In the genomic region with DNA sequence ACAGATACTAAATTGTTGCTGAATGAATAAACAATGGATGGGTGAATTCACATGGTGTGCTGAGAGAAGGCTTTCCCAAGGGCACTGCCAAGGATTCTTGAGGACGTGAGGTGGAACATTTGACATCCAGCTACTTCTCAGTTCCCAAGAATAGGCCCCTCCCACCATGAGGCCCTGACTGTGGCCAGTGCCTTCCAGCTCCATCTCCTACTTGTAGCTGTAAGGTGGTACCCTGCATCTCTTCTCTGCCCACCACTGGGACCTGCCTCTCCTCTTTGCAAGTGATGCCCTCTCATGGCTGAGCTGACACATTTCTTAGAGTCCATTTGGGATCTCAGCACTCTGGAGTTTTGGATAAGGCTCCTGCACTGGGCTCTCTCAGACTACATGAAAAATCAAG, we compare ENCODE assay signal across 29 mouse cellular contexts. TPM values are rescaled to one million over a fixed set of nuclear protein-coding genes. Genes with fewer than 3 reads are reported as not detected.
"Had no signal": no experiment of that assay in that cellular context is flagged by ENCODE, and none has a peak within 500 bp of the region (broad histone marks: within the 10 kb centered on the region; RNA-seq: fewer than 3 reads in every experiment).

No protein-coding gene starts in this region.

- H3K4me1 ChIP-seq: midbrain, embryonic 12.5 days; midbrain, embryonic 15.5 days; neural tube, embryonic 12.5 days had no signal

- H3K9ac ChIP-seq: limb, embryonic 12.5 days; limb, embryonic 15.5 days; liver, embryonic 14.5 days; liver, postnatal 0 days; lung, embryonic 14.5 days; midbrain, embryonic 12.5 days; midbrain, embryonic 15.5 days; neural tube, embryonic 12.5 days; neural tube, embryonic 15.5 days; stomach, embryonic 15.5 days had no signal

- H3K9me3 ChIP-seq: limb, embryonic 12.5 days; limb, embryonic 15.5 days; midbrain, embryonic 12.5 days; midbrain, embryonic 15.5 days; neural tube, embryonic 12.5 days; neural tube, embryonic 15.5 days; stomach, embryonic 15.5 days had no signal

- H3K27ac ChIP-seq: limb, embryonic 12.5 days; limb, embryonic 15.5 days; liver, embryonic 14.5 days; macrophage; midbrain, embryonic 12.5 days; midbrain, embryonic 15.5 days; neural tube, embryonic 12.5 days; neural tube, embryonic 15.5 days; stomach, embryonic 15.5 days had no signal

- DNase-seq: kidney, postnatal 14 days; kidney, postnatal 4 days; layer of hippocampus, adult 9-11 months; layer of hippocampus, postnatal 36 days; left cerebral cortex, postnatal 4 days; liver, postnatal 0 days; lung, embryonic 14.5 days; right cerebral cortex, adult 18-20 months; right cerebral cortex, postnatal 25 days; spleen, adult 18-20 months; thymus, adult 2 months; thymus, postnatal 14 days; thymus, postnatal 4 days had no signal

- H3K36me3 ChIP-seq: limb, embryonic 12.5 days; limb, embryonic 15.5 days; midbrain, embryonic 12.5 days; midbrain, embryonic 15.5 days; neural tube, embryonic 12.5 days; neural tube, embryonic 15.5 days; stomach, embryonic 15.5 days had no signal

- H3K4me3 ChIP-seq: limb, embryonic 12.5 days; limb, embryonic 15.5 days; midbrain, embryonic 12.5 days; midbrain, embryonic 15.5 days; neural tube, embryonic 12.5 days; neural tube, embryonic 15.5 days; stomach, embryonic 15.5 days had no signal

- ATAC-seq: liver, postnatal 0 days; lung, postnatal 0 days; midbrain, embryonic 15.5 days had no signal

- H3K27me3 ChIP-seq: limb, embryonic 12.5 days; limb, embryonic 15.5 days; midbrain, embryonic 12.5 days; midbrain, embryonic 15.5 days; neural tube, embryonic 12.5 days; neural tube, embryonic 15.5 days; stomach, embryonic 15.5 days had no signal

- H3K4me2 ChIP-seq: limb, embryonic 12.5 days; limb, embryonic 15.5 days; liver, embryonic 11.5 days; lung, embryonic 14.5 days; midbrain, embryonic 12.5 days; midbrain, embryonic 15.5 days; neural tube, embryonic 12.5 days; neural tube, embryonic 15.5 days; stomach, embryonic 15.5 days had no signal

RNA-seq across cellular contexts. Expression of a gene that starts 56.3 kb away (rescaled TPM):
- total RNA-seq: layer of hippocampus, adult 18-20 months; layer of hippocampus, postnatal 36 days; left cerebral cortex, adult 8-10 months; left cerebral cortex, postnatal 14 days; left cerebral cortex, postnatal 4 days; megakaryocyte, adult 5-6 weeks had no signal
- polyA plus RNA-seq: kidney, embryonic 16.5 days; limb, embryonic 12.5 days; limb, embryonic 15.5 days; liver, embryonic 11.5 days; liver, embryonic 14.5 days; liver, postnatal 0 days; lung, embryonic 14.5 days; lung, postnatal 0 days; macrophage; midbrain, embryonic 12.5 days; midbrain, embryonic 15.5 days; neural tube, embryonic 12.5 days; neural tube, embryonic 15.5 days; stomach, embryonic 15.5 days; thymus, adult 2 months had no signal
